Mouse (Mus musculus) stomach, embryonic 15.5 days (tissue): ENCODE measurements around the gene Btbd11. TPM values are rescaled to one million over a fixed set of nuclear protein-coding genes. Genes with fewer than 3 reads are reported as not detected.

Experiments
- ATAC-seq: fragments of 200-750 bp; cut with Nextera tagmentation; 2 replicates; pipeline ENCODE4 v1.8.0; 2017; ENCODE audit warnings: low read depth, moderate number of reproducible peaks, moderate TSS enrichment; ENCODE audit not compliant: insufficient read depth, low FRiP score
- H3K27ac ChIP-seq: fragments of 300-500 bp; sonication (generic); 2 replicates; pipeline ENCODE4 v1.5.1; 2015; ENCODE audit warnings: mild to moderate bottlenecking, inconsistent platforms
- H3K27me3 ChIP-seq: fragments of 300-500 bp; sonication (generic); replicated peaks from 2 replicates; pipeline ENCODE4 v1.6.1; 2015; ENCODE audit warnings: inconsistent platforms
- H3K36me3 ChIP-seq: fragments of 300-500 bp; sonication (generic); 2 replicates; pipeline ENCODE4 v1.6.1; 2015; ENCODE audit warnings: inconsistent platforms
- H3K4me1 ChIP-seq: fragments of 300-500 bp; sonication (generic); 2 replicates; pipeline ENCODE4 v1.6.1; 2015; ENCODE audit warnings: inconsistent platforms
- H3K4me2 ChIP-seq: fragments of 300-500 bp; sonication (generic); 2 replicates; pipeline ENCODE4 v1.6.1; 2015; ENCODE audit warnings: mild to moderate bottlenecking, inconsistent platforms
- H3K4me3 ChIP-seq: fragments of 300-500 bp; sonication (generic); replicated peaks from 2 replicates; pipeline ENCODE4 v1.5.1; 2015; ENCODE audit warnings: inconsistent platforms
- H3K9ac ChIP-seq: fragments of 300-500 bp; sonication (generic); 2 replicates; pipeline ENCODE4 v1.6.1; 2015; ENCODE audit warnings: inconsistent platforms
- H3K9me3 ChIP-seq: fragments of 300-500 bp; sonication (generic); 2 replicates; pipeline ENCODE4 v1.6.1; 2016; ENCODE audit warnings: inconsistent platforms
- WGBS: fragments of 180-500 bp; shearing (Covaris S2); methylation state at CpG from one replicate; pipeline ENCODE4 v1.1.7; 2015; 5-methylcytosine and 5-hydroxymethylcytosine counted together
- polyA plus RNA-seq: library from polyadenylated mRNA; unstranded; fragments of >200 nt; fragmentation: Nextera tagmentation; extraction: Ambion mirVana; gene quantifications from 2 replicates; pipeline ENCODE4 v1.2.1, GENCODE M21; 2015

Btbd11 gene
- polyA plus RNA-seq, 1 experiment from 2014 or later = 2.2 TPM

DNA sequence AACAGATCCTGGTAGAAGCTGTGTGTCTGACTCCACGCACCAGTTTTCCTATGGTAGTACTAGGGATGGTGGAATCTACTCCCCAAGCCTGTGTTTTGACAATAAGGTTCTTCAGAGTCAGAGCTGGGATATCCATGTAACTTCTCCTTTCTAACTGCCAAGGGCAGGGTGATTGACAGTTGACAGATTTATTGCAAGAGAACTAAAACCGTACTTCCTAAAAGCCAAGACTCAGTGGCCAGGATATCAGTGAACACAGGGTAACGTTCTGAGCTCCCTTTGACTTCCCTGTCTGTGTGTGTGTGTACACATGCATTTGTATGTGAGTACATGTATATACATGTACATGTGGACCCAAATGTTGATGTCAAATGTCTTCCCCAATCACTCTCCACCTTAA, 201.1 kb downstream of the Btbd11 start:
- no peak overlapping the region for H3K4me3 ChIP-seq
- 76% methylated on average over 3 of the region's 3 CpGs for WGBS
- H3K27me3 ChIP-seq = no peaks in the 10 kb centered on the region
- ATAC-seq = no peak
- no peaks in the 10 kb centered on the region for H3K9me3 ChIP-seq
- no peak overlapping the region for H3K27ac ChIP-seq
- no peaks in the 10 kb centered on the region for H3K4me1 ChIP-seq
- H3K4me2 ChIP-seq = no peak overlapping the region
- H3K36me3 ChIP-seq = no peaks in the 10 kb centered on the region
- no peak overlapping the region for H3K9ac ChIP-seq

DNA sequence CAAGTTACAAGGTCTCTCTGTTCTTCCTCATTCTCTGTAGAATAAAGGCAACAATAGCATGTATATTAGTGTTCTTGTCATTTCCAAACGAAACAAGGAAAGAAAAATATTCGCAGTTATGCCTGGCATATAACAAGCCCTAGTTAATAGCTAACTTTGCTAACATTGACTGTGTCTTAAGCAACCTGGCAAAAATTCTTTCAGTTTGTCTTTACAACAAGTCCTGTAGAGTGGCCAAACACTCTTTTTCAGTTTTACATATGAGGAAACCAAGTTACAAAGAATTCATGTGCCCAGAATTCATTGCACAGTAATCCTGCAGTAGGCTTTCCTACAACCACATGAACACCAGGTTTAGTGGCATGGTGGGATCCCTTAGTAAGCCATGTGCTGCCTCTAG, 203.4 kb downstream of the Btbd11 start:
- Histone ChIP-seq H3K9ac (no peak overlapping the region), H3K27me3 (no peaks in the 10 kb centered on the region), H3K4me1 (no peaks in the 10 kb centered on the region), H3K9me3 (no peaks in the 10 kb centered on the region), H3K27ac (no peak overlapping the region), H3K36me3 (no peaks in the 10 kb centered on the region), H3K4me3 (no peak overlapping the region), H3K4me2 (no peak overlapping the region)
- 68% methylated on average over 2 of the region's 2 CpGs for WGBS
- no peak for ATAC-seq

DNA sequence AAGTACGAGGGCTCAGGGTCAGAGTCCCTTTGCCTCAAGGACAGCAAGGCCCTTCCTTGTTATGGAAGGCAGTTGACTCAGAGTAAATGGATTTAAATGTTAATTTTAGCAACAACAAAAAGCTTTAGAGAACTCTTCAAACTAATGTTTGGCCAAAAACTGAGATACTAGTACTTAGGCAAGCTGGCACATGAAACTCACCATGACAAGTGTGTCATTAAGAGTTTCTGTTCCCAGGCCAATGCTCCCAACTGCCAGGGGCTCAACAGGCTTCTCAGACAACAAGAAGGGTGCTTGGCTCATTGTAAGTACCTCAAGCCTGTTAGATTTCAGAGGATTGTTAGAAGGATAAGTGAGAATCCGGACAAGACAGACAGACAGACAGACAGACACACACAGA, 204.7 kb downstream of the Btbd11 start:
- no peak overlapping the region for H3K9ac ChIP-seq
- no peak for ATAC-seq

DNA sequence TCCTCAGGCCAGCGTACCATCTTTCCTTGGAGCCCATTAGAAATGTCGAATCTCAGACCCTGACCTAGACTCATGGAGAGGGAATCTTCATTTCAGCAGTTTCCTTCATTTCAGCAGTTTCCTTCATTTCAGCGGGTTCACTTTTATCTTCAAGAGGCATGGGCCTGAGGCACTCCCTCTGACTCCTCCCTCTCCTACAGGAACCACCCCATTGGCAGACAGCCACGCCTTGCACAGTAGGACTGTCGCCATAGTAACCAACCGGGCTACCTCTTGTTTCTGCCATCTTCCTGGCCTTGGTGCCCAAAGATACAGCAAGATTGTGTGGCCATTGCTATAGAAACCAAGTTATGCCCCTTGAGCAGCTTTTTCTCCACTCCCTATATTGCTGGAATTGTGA, 205.4 kb downstream of the Btbd11 start:
- H3K27me3 ChIP-seq = no peaks in the 10 kb centered on the region
- no peak overlapping the region for H3K4me3 ChIP-seq
- H3K9ac ChIP-seq = no peak overlapping the region
- WGBS = 39% methylated on average over 6 of the region's 6 CpGs
- no peak for ATAC-seq
- no peak overlapping the region for H3K4me2 ChIP-seq
- no peaks in the 10 kb centered on the region for H3K4me1 ChIP-seq
- H3K9me3 ChIP-seq = no peaks in the 10 kb centered on the region
- H3K27ac ChIP-seq = no peak overlapping the region
- H3K36me3 ChIP-seq = no peaks in the 10 kb centered on the region

More for the DNA sequence above, 204.7 kb downstream of the Btbd11 start:
- H3K27me3 ChIP-seq = no peaks in the 10 kb centered on the region
- 90% methylated on average over 2 of the region's 2 CpGs for WGBS
- no peaks in the 10 kb centered on the region for H3K36me3 ChIP-seq
- no peaks in the 10 kb centered on the region for H3K4me1 ChIP-seq
- H3K9me3 ChIP-seq = no peaks in the 10 kb centered on the region
- no peak overlapping the region for H3K27ac ChIP-seq
- H3K4me3 ChIP-seq = no peak overlapping the region
- no peak overlapping the region for H3K4me2 ChIP-seq

DNA sequence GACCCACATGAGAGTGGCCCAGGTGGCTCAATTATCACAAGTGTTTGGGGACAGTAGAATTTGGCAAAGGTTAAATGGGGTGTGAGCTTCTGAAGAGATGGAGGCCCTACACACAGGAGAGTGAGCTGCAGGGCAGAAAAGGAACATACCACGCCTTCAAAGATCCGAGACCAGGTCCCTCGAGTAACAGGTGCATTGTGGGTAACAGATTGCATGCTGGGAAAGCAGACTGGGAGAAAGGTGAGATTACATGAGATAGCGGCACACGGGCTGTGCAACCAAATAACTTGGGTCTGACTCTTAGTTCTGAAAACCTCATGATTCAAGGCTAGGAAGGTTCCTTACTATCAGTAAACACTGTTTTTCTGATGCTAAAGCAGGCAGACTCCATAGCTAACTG, 209.7 kb downstream of the Btbd11 start:
- Histone ChIP-seq H3K9me3 (no peaks in the 10 kb centered on the region), H3K4me2 (no peak overlapping the region), H3K27ac (no peak overlapping the region), H3K9ac (no peak overlapping the region), H3K4me3 (no peak overlapping the region), H3K4me1 (0 out of 2 replicates have a peak, but pooled peaks cover 13% of the 10 kb centered on the region), H3K27me3 (no peaks in the 10 kb centered on the region; the same call in 1 of the 2 replicates), H3K36me3 (no peaks in the 10 kb centered on the region)
- WGBS = 74% methylated on average over 5 of the region's 5 CpGs
- no peak for ATAC-seq

DNA sequence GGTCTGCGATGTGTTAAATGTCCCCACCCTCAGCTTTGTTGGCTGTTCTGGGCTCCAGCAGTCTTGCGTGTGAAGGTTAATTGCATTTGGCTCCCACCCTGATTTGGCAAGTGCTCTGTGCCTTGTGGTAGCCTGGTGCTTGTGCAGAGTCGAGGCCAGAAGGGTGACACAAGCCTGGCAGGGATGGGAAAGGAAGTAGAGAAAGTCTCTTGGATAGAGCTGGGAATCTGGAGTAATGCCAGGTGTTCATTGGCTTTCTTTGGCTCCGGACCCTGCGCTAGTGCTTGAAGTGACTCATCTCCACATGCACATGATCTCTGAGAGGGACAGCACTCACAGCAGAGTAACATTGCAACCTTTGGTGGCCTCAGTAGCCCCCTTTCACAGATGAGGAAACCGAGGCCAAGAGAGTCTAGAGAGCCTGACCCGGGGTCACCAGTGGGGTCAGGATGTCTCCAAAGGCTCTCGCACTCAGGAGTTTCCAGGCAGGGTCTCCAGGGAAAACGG, 211.5 kb downstream of the Btbd11 start:
- Histone ChIP-seq H3K27me3 (no peaks in the 10 kb centered on the region; the same call in 1 of the 2 replicates), H3K36me3 (no peaks in the 10 kb centered on the region), H3K27ac (no peak overlapping the region), H3K4me1 (0 out of 2 replicates have a peak, but pooled peaks cover 13% of the 10 kb centered on the region), H3K9me3 (no peaks in the 10 kb centered on the region), H3K4me2 (peak overlapping the region; percentile 94), H3K4me3 (peak overlapping the region; percentile 43), H3K9ac (0 out of 2 replicates have a peak overlapping the region, but pooled peaks have one; percentile 6)
- 24% methylated on average over 9 of the region's 9 CpGs for WGBS
- ATAC-seq = peak; percentile 10; the same call in 1 of the 2 replicates

DNA sequence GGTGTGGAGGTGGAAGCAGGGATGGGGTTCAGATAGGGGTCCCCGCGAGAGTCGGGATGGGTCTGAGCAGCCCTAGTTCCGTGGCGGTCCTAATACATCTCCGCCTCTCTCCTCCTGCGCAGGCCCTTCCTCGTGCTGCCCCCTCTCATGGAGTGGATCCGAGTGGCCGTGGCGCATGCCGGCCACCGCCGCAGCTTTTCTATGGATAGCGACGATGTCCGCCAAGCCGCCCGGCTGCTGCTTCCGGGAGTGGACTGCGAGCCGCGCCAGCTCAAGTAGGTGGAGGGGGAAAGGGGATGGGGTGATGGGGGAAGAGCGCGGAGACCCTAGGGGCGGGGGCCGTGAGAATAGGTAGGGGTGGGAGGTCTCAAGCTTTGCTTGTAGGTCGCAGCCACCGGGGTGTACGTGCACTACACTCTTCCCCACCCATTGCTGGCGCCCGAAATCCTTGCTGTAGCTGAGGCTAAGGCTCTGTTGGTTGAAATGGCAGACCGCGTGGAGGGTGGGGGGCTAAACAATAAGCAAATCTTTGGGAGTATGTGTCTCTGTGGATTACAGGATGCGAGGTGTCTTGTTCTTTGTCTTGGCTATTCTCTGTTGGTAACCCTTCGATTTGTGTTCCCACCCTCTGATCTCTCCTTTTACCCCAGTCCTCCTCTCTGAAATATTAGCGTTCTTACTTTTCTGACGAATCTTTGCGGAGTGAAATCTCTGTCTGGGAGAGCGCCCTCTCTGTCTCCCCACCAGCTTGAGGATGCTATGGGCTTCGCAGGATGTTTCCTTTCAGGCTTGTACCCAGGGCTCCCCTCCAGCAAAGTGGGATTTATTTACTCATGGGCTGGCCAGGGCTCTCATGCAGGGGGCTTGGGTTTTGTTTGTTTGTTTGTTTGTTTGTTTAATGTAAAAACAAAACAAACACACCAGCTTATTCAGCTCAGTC, 212.3 kb downstream of the Btbd11 start:
- Histone ChIP-seq H3K4me2 (peak overlapping the region; percentile 94), H3K4me1 (0 out of 2 replicates have a peak, but pooled peaks cover 13% of the 10 kb centered on the region), H3K9me3 (no peaks in the 10 kb centered on the region), H3K36me3 (no peaks in the 10 kb centered on the region), H3K27ac (no peak overlapping the region), H3K27me3 (no peaks in the 10 kb centered on the region; the same call in 1 of the 2 replicates), H3K9ac (0 out of 2 replicates have a peak overlapping the region, but pooled peaks have one; percentile 6), H3K4me3 (peak overlapping the region; percentile 43)
- 2% methylated on average over 41 of the region's 41 CpGs for WGBS
- ATAC-seq = peak; percentile 43

DNA sequence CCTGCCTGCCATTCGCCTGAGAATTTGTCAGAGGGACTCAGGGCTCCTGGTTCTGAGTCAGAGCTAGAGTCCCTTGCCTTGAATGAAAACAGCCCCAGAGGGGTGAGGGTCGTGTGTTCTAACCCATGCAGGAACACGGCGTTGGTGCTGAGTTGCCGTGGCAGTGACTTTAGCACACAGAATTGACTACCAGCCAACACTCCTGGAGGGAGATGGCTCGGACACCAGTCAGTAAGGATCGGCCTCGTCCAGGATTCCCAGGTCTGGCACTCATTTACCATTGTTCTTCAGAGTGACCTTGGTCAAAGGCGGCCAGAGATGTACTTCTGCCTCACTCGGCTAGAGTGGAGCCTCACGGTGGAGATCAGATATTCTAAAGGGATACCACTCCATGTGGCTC, 215.9 kb downstream of the Btbd11 start:
- Histone ChIP-seq H3K27ac (no peak overlapping the region), H3K4me2 (no peak overlapping the region), H3K9me3 (no peaks in the 10 kb centered on the region), H3K4me3 (no peak overlapping the region), H3K4me1 (0 out of 2 replicates have a peak, but pooled peaks cover 13% of the 10 kb centered on the region), H3K27me3 (no peaks in the 10 kb centered on the region; the same call in 1 of the 2 replicates), H3K36me3 (no peaks in the 10 kb centered on the region), H3K9ac (no peak overlapping the region)
- 86% methylated on average over 11 of the region's 11 CpGs for WGBS
- no peak for ATAC-seq

DNA sequence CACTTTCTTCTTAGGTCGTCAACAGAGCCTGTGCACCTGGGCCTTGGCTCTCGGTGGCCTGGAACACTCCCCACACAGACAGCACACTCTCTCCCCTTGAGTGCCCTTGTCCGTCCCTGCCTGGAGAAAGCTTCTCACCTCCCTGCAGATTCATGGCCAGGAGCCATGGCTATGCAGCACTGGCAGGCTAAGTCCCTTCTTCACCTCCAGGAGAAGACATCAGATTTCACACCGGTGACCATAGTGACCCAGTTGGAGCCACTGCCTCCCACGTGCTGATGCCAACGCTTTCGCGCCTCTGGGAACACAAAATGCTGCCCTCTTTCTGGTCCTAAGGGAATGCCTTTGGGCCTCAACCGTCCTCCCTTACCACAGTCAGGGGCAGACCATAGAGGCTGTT, 217.9 kb downstream of the Btbd11 start:
- Histone ChIP-seq H3K4me2 (no peak overlapping the region), H3K36me3 (no peaks in the 10 kb centered on the region), H3K27me3 (no peaks in the 10 kb centered on the region), H3K4me1 (no peaks in the 10 kb centered on the region), H3K9ac (no peak overlapping the region), H3K4me3 (no peak overlapping the region), H3K27ac (no peak overlapping the region), H3K9me3 (no peaks in the 10 kb centered on the region)
- ATAC-seq = no peak
- 73% methylated on average over 9 of the region's 9 CpGs for WGBS

DNA sequence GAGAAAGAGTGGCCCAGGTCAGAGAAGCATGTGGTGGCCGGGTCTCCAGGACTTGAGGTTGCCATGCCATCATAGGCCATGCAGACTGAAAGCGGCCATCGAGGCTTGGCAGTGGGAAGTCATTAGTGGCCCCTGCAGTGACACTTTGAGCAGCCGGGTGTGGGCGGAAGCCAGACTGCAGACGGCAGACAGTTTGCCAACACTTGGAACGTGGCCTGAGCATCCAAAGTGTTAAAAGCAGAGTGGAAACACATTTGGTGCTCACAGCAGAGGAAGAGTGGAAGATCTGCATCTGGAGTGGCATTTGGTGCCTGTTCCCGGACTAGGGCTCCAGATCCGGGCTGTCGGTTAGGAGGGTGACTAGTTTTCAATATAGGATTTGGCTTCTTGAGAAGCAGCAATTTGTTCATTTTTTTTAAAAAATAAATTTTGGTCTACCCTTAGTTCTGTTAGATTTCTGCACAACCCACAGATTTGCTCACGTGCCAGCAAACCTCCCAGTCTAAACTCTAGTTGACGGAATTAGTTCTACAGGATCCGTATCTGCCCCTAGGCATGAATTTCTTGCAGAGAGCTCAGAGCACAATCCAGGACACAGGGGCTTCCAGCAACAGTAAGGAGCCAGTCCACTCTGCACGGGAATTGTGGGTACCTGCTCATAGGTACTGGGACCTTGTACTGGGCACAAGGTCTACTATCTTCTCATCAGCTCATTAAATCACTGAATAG, 222.1 kb downstream of the Btbd11 start:
- Histone ChIP-seq H3K27me3 (no peaks in the 10 kb centered on the region), H3K27ac (no peak overlapping the region), H3K9ac (no peak overlapping the region), H3K4me1 (no peaks in the 10 kb centered on the region), H3K4me3 (no peak overlapping the region), H3K9me3 (no peaks in the 10 kb centered on the region), H3K4me2 (no peak overlapping the region), H3K36me3 (no peaks in the 10 kb centered on the region)
- WGBS = 86% methylated on average over 14 of the region's 14 CpGs
- ATAC-seq = no peak

DNA sequence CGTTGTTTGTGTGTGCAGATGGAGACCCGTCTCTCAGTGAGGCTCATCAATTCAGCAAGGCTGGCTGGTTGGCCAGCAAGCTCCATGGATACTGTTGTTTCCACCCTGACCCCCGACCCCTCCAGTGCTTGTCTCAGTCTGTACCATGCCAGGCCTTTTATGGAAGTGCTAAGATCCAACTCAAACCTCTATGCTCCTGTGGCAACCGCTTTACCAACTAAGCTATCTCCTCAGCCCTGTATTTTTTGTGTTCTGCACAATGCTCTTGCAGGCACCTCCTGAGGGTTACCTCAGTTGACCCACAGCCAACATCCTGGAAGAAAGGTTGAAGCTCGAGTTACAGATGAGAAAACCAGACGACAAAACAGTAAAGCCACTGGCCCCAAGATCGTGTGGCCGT, 230.5 kb downstream of the Btbd11 start:
- no peaks in the 10 kb centered on the region for H3K9me3 ChIP-seq
- no peak overlapping the region for H3K27ac ChIP-seq
- no peak overlapping the region for H3K4me3 ChIP-seq
- WGBS = 63% methylated on average over 8 of the region's 8 CpGs
- no peak overlapping the region for H3K9ac ChIP-seq
- H3K36me3 ChIP-seq = no peaks in the 10 kb centered on the region
- H3K4me1 ChIP-seq = no peaks in the 10 kb centered on the region
- H3K27me3 ChIP-seq = no peaks in the 10 kb centered on the region
- H3K4me2 ChIP-seq = no peak overlapping the region
- no peak for ATAC-seq
